Mouse (Mus musculus) neural tube, embryonic 12.5 days (tissue): Measurements from ENCODE around the gene Ermap. TPM values are rescaled to one million over a fixed set of nuclear protein-coding genes. Genes with fewer than 3 reads are reported as not detected.
A peak's percentile ranks its signal among the peaks of the same experiment; 100 is the strongest.

Experiments used
- ATAC-seq: fragments of 200-750 bp; cut with Nextera tagmentation; 2 replicates; pipeline ENCODE4 v1.8.0; 2017; ENCODE audit warnings: low read depth, mild to moderate bottlenecking, moderate TSS enrichment, moderate library complexity; ENCODE audit not compliant: low FRiP score
- H3K27ac ChIP-seq: fragments of 300-500 bp; sonication (generic); 2 replicates; pipeline ENCODE4 v1.5.1; 2016
- H3K27me3 ChIP-seq: fragments of 300-500 bp; sonication (generic); replicated peaks from 2 replicates; pipeline ENCODE4 v1.6.1; 2016; ENCODE audit warnings: mild to moderate bottlenecking
- H3K36me3 ChIP-seq: fragments of 300-500 bp; sonication (generic); 2 replicates; pipeline ENCODE4 v1.6.1; 2016; ENCODE audit warnings: mild to moderate bottlenecking
- H3K4me1 ChIP-seq: fragments of 300-500 bp; sonication (generic); 2 replicates; pipeline ENCODE4 v1.6.1; 2016
- H3K4me2 ChIP-seq: fragments of 300-500 bp; sonication (generic); replicated peaks from 2 replicates; pipeline ENCODE4 v1.6.1; 2016; ENCODE audit warnings: mild to moderate bottlenecking
- H3K4me3 ChIP-seq: fragments of 300-500 bp; sonication (generic); 2 replicates; pipeline ENCODE4 v1.5.1; 2016
- H3K9ac ChIP-seq: fragments of 300-500 bp; sonication (generic); 2 replicates; pipeline ENCODE4 v1.6.1; 2016; ENCODE audit warnings: mild to moderate bottlenecking
- H3K9me3 ChIP-seq: fragments of 300-500 bp; sonication (generic); 2 replicates; pipeline ENCODE4 v1.6.1; 2016; ENCODE audit warnings: mild to moderate bottlenecking
- WGBS: fragments of 180-500 bp; shearing (Covaris S2); methylation state at CpG from one replicate; pipeline ENCODE4 v1.1.7; 2016; 5-methylcytosine and 5-hydroxymethylcytosine counted together
- microRNA counts: library from miRNA; unstranded; fragments of <30 nt; microRNA quantifications from one replicate; lab custom pipeline; 2017
- microRNA-seq: library from miRNA; unstranded; fragments of <30 nt; microRNA quantifications from one replicate; pipeline ENCODE4, GENCODE M21; 2017
- polyA plus RNA-seq: library from polyadenylated mRNA; unstranded; fragments of >200 nt; fragmentation: Nextera tagmentation; extraction: Ambion mirVana; gene quantifications from 2 replicates; pipeline ENCODE4 v1.2.1, GENCODE M21; 2016

Gene Ermap
- polyA plus RNA-seq, 1 experiment from 2014 or later: 5.7 TPM

DNA sequence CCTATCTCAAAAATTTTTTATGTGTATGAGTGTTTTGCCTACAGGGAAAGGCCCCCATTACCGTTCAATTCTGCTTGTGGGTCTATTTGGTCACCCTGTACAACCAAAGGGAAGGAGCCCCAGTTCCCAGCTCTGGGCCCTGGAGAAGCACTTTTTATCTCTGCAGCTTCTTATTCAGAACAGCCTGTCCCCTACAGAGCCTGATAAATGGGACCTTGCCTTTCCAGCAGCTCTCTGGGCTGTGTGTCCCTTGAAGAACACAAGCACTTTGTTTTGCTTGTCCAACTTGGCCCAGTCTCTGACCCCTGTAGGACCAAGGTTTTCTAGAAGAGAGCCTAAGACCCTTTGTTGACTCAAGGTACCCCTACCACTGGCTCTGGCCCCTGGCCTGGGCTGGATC lies 60.7 kb downstream of the Ermap start:
- ATAC-seq: no peak
- H3K27me3 ChIP-seq: no peaks in the 10 kb centered on the region
- no peak overlapping the region for H3K9ac ChIP-seq
- H3K36me3 ChIP-seq: peaks cover 49% of the 10 kb centered on the region
- H3K9me3 ChIP-seq: no peaks in the 10 kb centered on the region
- H3K4me1 ChIP-seq: no peaks in the 10 kb centered on the region
- WGBS: 75% methylated on average over 1 of the region's 1 CpGs
- H3K4me2 ChIP-seq: no peak overlapping the region
- no peak overlapping the region for H3K4me3 ChIP-seq
- H3K27ac ChIP-seq: no peak overlapping the region

DNA sequence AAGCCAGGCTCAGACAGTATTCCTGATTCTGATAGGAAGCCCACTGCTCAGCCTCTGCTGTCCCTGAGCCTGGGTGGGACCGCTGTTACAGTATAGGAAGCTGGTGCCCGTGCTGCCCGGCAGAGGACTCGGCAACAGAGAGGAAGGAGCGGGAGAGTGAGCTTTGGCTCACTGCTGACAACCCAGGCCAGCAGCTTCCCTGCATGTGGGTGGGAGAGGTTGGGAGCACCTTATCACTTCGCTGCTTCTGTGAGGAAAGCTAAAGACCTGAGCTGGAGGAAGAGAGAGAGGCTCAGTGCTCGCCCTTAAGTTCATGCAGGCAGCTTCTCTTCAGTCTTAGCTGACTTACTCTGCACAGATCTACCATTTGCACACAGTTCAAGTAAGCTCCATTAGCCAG lies 61.3 kb downstream of the Ermap start:
- H3K27me3 ChIP-seq: no peaks in the 10 kb centered on the region
- no peaks in the 10 kb centered on the region for H3K9me3 ChIP-seq
- no peak overlapping the region for H3K4me3 ChIP-seq
- H3K9ac ChIP-seq: no peak overlapping the region
- no peak overlapping the region for H3K27ac ChIP-seq
- no peak overlapping the region for H3K4me2 ChIP-seq
- ATAC-seq: no peak
- no peaks in the 10 kb centered on the region for H3K4me1 ChIP-seq
- WGBS: 78% methylated on average over 7 of the region's 7 CpGs
- peaks cover 43% of the 10 kb centered on the region for H3K36me3 ChIP-seq

DNA sequence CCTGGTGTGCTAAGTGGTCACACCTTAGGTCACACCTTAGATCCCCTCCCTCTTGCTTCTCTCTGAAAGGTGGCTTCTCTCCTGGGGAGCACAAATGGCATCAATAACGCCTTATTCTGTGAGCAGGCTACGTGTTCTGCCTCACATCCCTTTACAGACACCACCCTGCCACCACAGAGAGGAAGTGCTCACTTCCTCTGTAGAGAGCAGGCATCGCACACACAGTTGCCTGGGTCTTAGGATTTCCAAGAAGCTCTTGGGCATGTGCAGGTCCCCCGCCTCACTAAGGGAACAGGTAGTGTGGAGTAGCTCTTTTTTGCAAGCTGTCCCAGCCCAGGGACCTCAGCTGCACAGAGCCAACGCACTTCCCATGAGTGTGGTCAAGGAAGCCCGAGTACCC lies 62.6 kb downstream of the Ermap start:
- 80% methylated on average over 6 of the region's 6 CpGs for WGBS
- Histone ChIP-seq H3K36me3 (peaks cover 38% of the 10 kb centered on the region), H3K9ac (no peak overlapping the region)

DNA sequence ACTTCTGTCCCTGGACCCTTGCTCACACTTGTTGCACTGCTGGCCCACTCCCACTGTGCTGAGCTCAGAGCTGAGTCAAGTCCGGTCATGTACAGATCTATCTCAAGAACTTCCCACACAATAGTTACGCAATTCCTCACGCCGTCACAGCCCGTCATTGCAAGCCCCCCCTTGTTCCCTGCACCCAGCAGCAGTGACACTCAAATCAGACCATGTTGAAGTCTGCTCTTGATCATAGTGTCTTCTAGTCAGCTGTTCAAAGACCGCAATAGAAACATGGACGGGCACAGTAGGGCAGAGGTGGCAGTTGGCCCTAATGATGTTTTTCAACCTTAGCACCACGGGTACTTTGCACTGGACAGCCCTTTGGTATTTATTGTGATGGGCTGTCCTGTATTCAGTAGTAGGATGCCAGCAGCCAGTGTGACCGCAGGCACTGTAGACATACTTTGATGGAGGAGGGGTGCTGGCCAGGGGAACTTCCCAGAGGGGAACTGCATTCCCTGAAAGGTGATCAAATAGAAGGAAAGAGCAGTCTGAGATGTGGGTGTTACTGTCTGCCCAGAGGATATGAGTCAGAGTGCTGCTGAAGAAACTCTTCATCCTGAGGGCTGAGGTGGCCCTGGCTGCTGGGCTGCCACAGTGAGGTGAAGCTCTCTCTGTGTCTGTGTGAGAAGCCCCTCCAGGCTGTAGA lies 64.1 kb downstream of the Ermap start:
- no peak overlapping the region for H3K9ac ChIP-seq
- H3K4me2 ChIP-seq: no peak overlapping the region
- H3K36me3 ChIP-seq: peaks cover 50% of the 10 kb centered on the region
- WGBS: 73% methylated on average over 9 of the region's 9 CpGs
- no peak overlapping the region for H3K27ac ChIP-seq
- H3K4me1 ChIP-seq: peaks cover 5% of the 10 kb centered on the region; the same call in 1 of the 2 replicates
- H3K27me3 ChIP-seq: no peaks in the 10 kb centered on the region
- H3K9me3 ChIP-seq: no peaks in the 10 kb centered on the region
- H3K4me3 ChIP-seq: no peak overlapping the region
- ATAC-seq: no peak

More for the DNA sequence above, 62.6 kb downstream of the Ermap start:
- H3K27me3 ChIP-seq: no peaks in the 10 kb centered on the region
- no peaks in the 10 kb centered on the region for H3K4me1 ChIP-seq
- H3K9me3 ChIP-seq: no peaks in the 10 kb centered on the region
- no peak for ATAC-seq
- no peak overlapping the region for H3K27ac ChIP-seq
- no peak overlapping the region for H3K4me3 ChIP-seq
- no peak overlapping the region for H3K4me2 ChIP-seq

MicroRNAs within 50 kb of the gene (microRNA counts, 519-probe panel; counts per million panel counts)
- 342 counts per million, percentile 67 among the panel's probes with 10 or more counts for microRNA mmu-miR-1957 (lab: Ali Mortazavi, UCI)

Small RNA genes lying within 50 kb of the gene (microRNA-seq; reads per million reads assigned to microRNA genes)
- not detected for gene Mir1957a

Other genes with a start within 250 kb of the Ermap start
- not detected in 2 replicates for gene Lao1, start 228.4 kb downstream of the Ermap start, polyA plus RNA-seq
- gene Slc2a1, start 81.3 kb downstream of the Ermap start, polyA plus RNA-seq: 122 and 128 TPM in 2 replicates
- gene Zfp691, start 15.8 kb downstream of the Ermap start, polyA plus RNA-seq: 7.2 and 9.3 TPM in 2 replicates
- gene Svbp, start 5.3 kb upstream of the Ermap start, polyA plus RNA-seq: 185 and 200 TPM in 2 replicates
- 0.26 and 0.28 TPM in 2 replicates for gene Tmem269, start 28.2 kb upstream of the Ermap start, polyA plus RNA-seq
- 39.8 and 40.9 TPM in 2 replicates for gene AU022252, start 42.7 kb upstream of the Ermap start, polyA plus RNA-seq
- gene P3h1, start 42.9 kb upstream of the Ermap start, polyA plus RNA-seq: 14.8 and 15.0 TPM in 2 replicates
- 0.08 and 0.22 TPM in 2 replicates for gene Cldn19, start 65.4 kb upstream of the Ermap start, polyA plus RNA-seq
- gene Ybx1, start 104.6 kb upstream of the Ermap start, polyA plus RNA-seq: 1,187 and 1,308 TPM in 2 replicates
- gene Ppih, start 130.5 kb upstream of the Ermap start, polyA plus RNA-seq: 83.8 and 96.8 TPM in 2 replicates
- 14.9 and 15.1 TPM in 2 replicates for gene Ccdc30, start 225.5 kb upstream of the Ermap start, polyA plus RNA-seq
- gene Ppcs, start 232.4 kb upstream of the Ermap start, polyA plus RNA-seq: 20.9 and 22.7 TPM in 2 replicates
- 0.13 and 0.55 TPM in 2 replicates for gene Zmynd12, start 232.8 kb upstream of the Ermap start, polyA plus RNA-seq